ENCODE assay signal across 25 mouse cellular contexts in the genomic region with DNA sequence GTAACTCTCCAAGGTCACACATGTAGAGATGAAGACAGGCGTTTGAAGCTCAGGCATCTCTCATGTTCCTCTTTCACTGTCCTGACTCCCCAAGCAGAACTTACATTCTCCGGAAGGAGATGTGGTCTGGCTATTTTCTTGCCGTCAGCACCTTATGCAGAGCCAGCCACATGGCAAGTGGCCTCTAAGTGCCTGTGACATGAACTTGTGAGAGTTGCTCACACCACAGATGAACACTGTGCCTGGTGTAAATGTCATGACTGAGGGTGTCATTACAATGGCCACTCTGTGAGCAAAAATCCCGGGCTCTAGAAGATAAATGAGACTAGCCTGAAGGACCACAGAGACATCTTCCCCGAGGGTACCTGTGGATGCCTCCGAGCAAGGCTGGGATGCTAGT.
DNase-seq lines count a peak whose midpoint lies in the region; ATAC-seq lines count a peak whose summit lies in the region.
"Had no signal": no experiment of that assay in that cellular context is flagged by ENCODE, and none has a peak within 500 bp of the region (broad histone marks: within the 10 kb centered on the region; RNA-seq: fewer than 3 reads in every experiment).

No protein-coding gene starts in this region.

- H3K4me1 ChIP-seq in heart, embryonic 14.5 days (ENCODE audit: control insufficient read depth in 2 of 2, insufficient read depth in 2 of 2, low read length in 2 of 2) = peaks cover 3 to 7% of the 10 kb centered on the region in 2 experiments; a peak in 2 of 4 replicates
- H3K4me1 ChIP-seq: forebrain, embryonic 12.5 days; hindbrain, embryonic 13.5 days; limb, embryonic 13.5 days; neural tube, embryonic 12.5 days had no signal

- no peaks in the 10 kb centered on the region for H3K36me3 ChIP-seq in heart, embryonic 14.5 days (ENCODE audit: control insufficient read depth, insufficient read depth, low read length)
- H3K36me3 ChIP-seq in splenic B cell, adult 2 months (ENCODE audit: control insufficient read depth, insufficient read depth, low read length, poor library complexity, severe bottlenecking) = no peaks in the 10 kb centered on the region
- H3K36me3 ChIP-seq: forebrain, embryonic 12.5 days; G1E; hindbrain, embryonic 13.5 days; limb, embryonic 13.5 days; lung, embryonic 15.5 days; neural tube, embryonic 12.5 days had no signal

- no peak overlapping the region for H3K9ac ChIP-seq in heart, embryonic 14.5 days (ENCODE audit: low read length)
- H3K9ac ChIP-seq: forebrain, embryonic 12.5 days; forebrain, postnatal 0 days; hindbrain, embryonic 13.5 days; limb, embryonic 13.5 days; lung, embryonic 15.5 days; neural tube, embryonic 12.5 days had no signal

- ATAC-seq in heart, embryonic 14.5 days (ENCODE audit: insufficient number of reproducible peaks, insufficient read depth, low FRiP score, low read depth) = 0 out of 2 replicates have a peak, but pooled peaks have one; percentile 43
- ATAC-seq: forebrain, postnatal 0 days; intestine, embryonic 16.5 days; midbrain, embryonic 16.5 days had no signal

- no peaks in the 10 kb centered on the region for H3K9me3 ChIP-seq in heart, embryonic 14.5 days (ENCODE audit: control insufficient read depth, low read length)
- H3K9me3 ChIP-seq: forebrain, embryonic 12.5 days; G1E; hindbrain, embryonic 13.5 days; limb, embryonic 13.5 days; lung, embryonic 15.5 days; neural tube, embryonic 12.5 days had no signal

- WGBS in heart, embryonic 14.5 days = 23% methylated on average over 6 of the region's 6 CpGs

- no peak overlapping the region for H3K4me2 ChIP-seq in heart, embryonic 14.5 days (ENCODE audit: low read length)
- H3K4me2 ChIP-seq: forebrain, embryonic 12.5 days; hindbrain, embryonic 13.5 days; limb, embryonic 13.5 days; liver, embryonic 11.5 days; lung, embryonic 15.5 days; midbrain, embryonic 11.5 days; neural tube, embryonic 12.5 days had no signal

- H3K4me3 ChIP-seq in heart, embryonic 14.5 days (ENCODE audit: control insufficient read depth in 1 of 2, insufficient read depth in 1 of 2, low read depth in 1 of 2, low read length in 2 of 2) = no peak overlapping the region
- H3K4me3 ChIP-seq: forebrain, embryonic 12.5 days; hindbrain, embryonic 13.5 days; left cerebral cortex, adult 2 months; limb, embryonic 13.5 days; lung, embryonic 15.5 days; neural tube, embryonic 12.5 days had no signal

- H3K27ac ChIP-seq in heart, embryonic 14.5 days (replicated peaks in 1 of 2; ENCODE audit: control insufficient read depth in 1 of 2, insufficient read depth in 1 of 2, low read depth in 2 of 2, low read length in 2 of 2) = 0 out of 4 replicates have a peak overlapping the region, but pooled peaks of 1 of the 2 experiments have one; percentile 30
- H3K27ac ChIP-seq: forebrain, embryonic 12.5 days; hindbrain, embryonic 13.5 days; left cerebral cortex, adult 2 months; limb, embryonic 13.5 days; lung, embryonic 15.5 days; neural tube, embryonic 12.5 days had no signal

- DNase-seq in gastrocnemius, adult 18-20 months (ENCODE audit: low spot score) = peak; percentile 18
- no peak for DNase-seq in gastrocnemius, adult 8-10 months (ENCODE audit: low spot score in 2 of 2)
- DNase-seq in heart, adult 9 months (ENCODE audit: low spot score in 2 of 2) = peak; percentile 9 to 11
- no peak for DNase-seq in heart, postnatal 4 days
- DNase-seq in splenic B cell, adult 2 months (ENCODE audit: low read depth, low spot score) = peak; percentile 3
- no peak for DNase-seq in layer of hippocampus, adult 9-11 months
- DNase-seq: adrenal gland, adult 8-10 months; cerebellum, postnatal 14 days; forebrain, postnatal 0 days; kidney, adult 8-10 months; kidney, postnatal 10 days; right cerebral cortex, adult 18-20 months; right cerebral cortex, postnatal 4 days had no signal

- H3K27me3 ChIP-seq in heart, embryonic 14.5 days (ENCODE audit: control insufficient read depth, insufficient read depth, low read length) = no peaks in the 10 kb centered on the region
- no peaks in the 10 kb centered on the region; the same call in 1 of the 2 replicates for H3K27me3 ChIP-seq in splenic B cell, adult 2 months (ENCODE audit: control insufficient read depth, insufficient read depth, low read length, poor library complexity, severe bottlenecking)
- H3K27me3 ChIP-seq: forebrain, embryonic 12.5 days; hindbrain, embryonic 13.5 days; limb, embryonic 13.5 days; lung, embryonic 15.5 days; neural tube, embryonic 12.5 days had no signal

Comparison
In these comparisons a context has a peak if more than half of its experiments do, and no peak if none do; other contexts are left out.
1. DNase-seq: peak in gastrocnemius, adult 18-20 months (single experiment), heart, adult 9 months (2 of 2) and splenic B cell, adult 2 months (single experiment); none in gastrocnemius, adult 8-10 months (0 of 2), heart, postnatal 4 days (single experiment) and layer of hippocampus, adult 9-11 months (single experiment).